Mouse (Mus musculus) spleen, adult 2 months (tissue): Measurements from ENCODE around the gene Grrp1. TPM values are rescaled to one million over a fixed set of nuclear protein-coding genes. Genes with fewer than 3 reads are reported as not detected.
A peak's percentile ranks its signal among the peaks of the same experiment; 100 is the strongest.

Experiments
- DNase-seq, 2 experiments: peaks; one replicate each; pipeline versions ENCODE4 v3.0.0 to v3.0.0-alpha.2; 2012 to 2021; ENCODE audit warnings: low spot score in 2 of 2, low read depth in 1 of 2
- H3K27ac ChIP-seq: fragments of 200-500 bp; 2 replicates; pipeline ENCODE4 v1.5.1; 2012; ENCODE audit warnings: low read length, inconsistent platforms; ENCODE audit not compliant: insufficient read depth
- H3K27me3 ChIP-seq: fragments of 200-500 bp; 2 replicates; pipeline ENCODE4 v1.6.1; 2012; ENCODE audit warnings: mild to moderate bottlenecking, moderate library complexity, low read length, inconsistent platforms; ENCODE audit not compliant: control insufficient read depth, insufficient read depth
- H3K36me3 ChIP-seq: fragments of 200-500 bp; 2 replicates; pipeline ENCODE4 v1.6.1; 2012; ENCODE audit warnings: mild to moderate bottlenecking, low read length, inconsistent platforms; ENCODE audit not compliant: control insufficient read depth, insufficient read depth
- H3K4me1 ChIP-seq: fragments of 200-500 bp; 2 replicates; pipeline ENCODE4 v1.6.1; 2011; ENCODE audit warnings: inconsistent platforms; ENCODE audit not compliant: control insufficient read depth, insufficient read depth, insufficient read length
- H3K4me3 ChIP-seq: fragments of 200-500 bp; 2 replicates; pipeline ENCODE4 v1.5.1; 2011; ENCODE audit warnings: mild to moderate bottlenecking, inconsistent platforms; ENCODE audit not compliant: insufficient read depth, insufficient read length; ENCODE audit errors: extremely low read depth
- CTCF ChIP-seq: fragments of 200-500 bp; IDR thresholded peaks from 2 replicates; pipeline ENCODE4 v1.5.1; 2011; ENCODE audit warnings: mild to moderate bottlenecking, inconsistent platforms; ENCODE audit not compliant: insufficient read depth, insufficient read length, insufficient replicate concordance; ENCODE audit errors: extremely low read depth
- POLR2A ChIP-seq: fragments of 200-500 bp; IDR thresholded peaks from 2 replicates; pipeline ENCODE4 v1.6.1; 2011; ENCODE audit warnings: low read depth, low read length, inconsistent platforms
- WGBS: fragments of 180-500 bp; shearing (Covaris S2); methylation state at CpG from one replicate; pipeline ENCODE4 v1.1.7; 2018; 5-methylcytosine and 5-hydroxymethylcytosine counted together
- polyA plus RNA-seq: library from polyadenylated mRNA; depleted of rRNA; stranded (reverse); fragments of >200 nt; gene quantifications from 2 replicates; pipeline ENCODE4 v1.2.3, GENCODE M21; 2012

Gene Grrp1
- polyA plus RNA-seq, 1 experiment = 6.9 TPM

GRCm38 (mm10) chr4:134268102-134268655 lies 14.3 kb upstream of the Grrp1 start:
- Histone ChIP-seq H3K27me3 (no peaks in the 10 kb centered on the region), H3K4me3 (no peak overlapping the region), H3K4me1 (peaks cover 4% of the 10 kb centered on the region; the same call in 1 of the 2 replicates), H3K36me3 (no peaks in the 10 kb centered on the region), H3K27ac (no peak overlapping the region)
- WGBS = 67% methylated on average over 19 of the region's 19 CpGs
- TF ChIP-seq POLR2A (no peak), CTCF (no peak)
- no peak for DNase-seq

GRCm38 (mm10) chr4:134265860-134266585 lies 12.1 kb upstream of the Grrp1 start:
- H3K27me3 ChIP-seq = no peaks in the 10 kb centered on the region
- TF ChIP-seq CTCF = no peak
- no peak for TF ChIP-seq POLR2A
- no peak overlapping the region for H3K4me3 ChIP-seq
- H3K36me3 ChIP-seq = no peaks in the 10 kb centered on the region
- no peak overlapping the region for H3K27ac ChIP-seq
- no peak for DNase-seq
- no peaks in the 10 kb centered on the region for H3K4me1 ChIP-seq
- WGBS = 84% methylated on average over 9 of the region's 9 CpGs

GRCm38 (mm10) chr4:134263191-134263590 lies 9.3 kb upstream of the Grrp1 start:
- WGBS = 46% methylated on average over 6 of the region's 6 CpGs
- no peaks in the 10 kb centered on the region for H3K36me3 ChIP-seq

GRCm38 (mm10) chr4:134258354-134258753 lies 4.4 kb upstream of the Grrp1 start:
- Histone ChIP-seq H3K27ac (no peak overlapping the region), H3K4me3 (no peak overlapping the region), H3K27me3 (peaks cover 2% of the 10 kb centered on the region; the same call in 1 of the 2 replicates), H3K36me3 (no peaks in the 10 kb centered on the region), H3K4me1 (no peaks in the 10 kb centered on the region)
- no peak for DNase-seq
- 16% methylated on average over 11 of the region's 11 CpGs for WGBS
- no peak for TF ChIP-seq CTCF
- no peak for TF ChIP-seq POLR2A

More at GRCm38 (mm10) chr4:134263191-134263590, 9.3 kb upstream of the Grrp1 start:
- no peaks in the 10 kb centered on the region for H3K4me1 ChIP-seq
- no peak for DNase-seq
- H3K27me3 ChIP-seq = no peaks in the 10 kb centered on the region
- H3K4me3 ChIP-seq = no peak overlapping the region
- no peak overlapping the region for H3K27ac ChIP-seq
- peak; percentile 55; the same call in 1 of the 2 replicates for TF ChIP-seq CTCF
- no peak for TF ChIP-seq POLR2A

GRCm38 (mm10) chr4:134257198-134258009 lies 3.5 kb upstream of the Grrp1 start:
- H3K4me3 ChIP-seq = no peak overlapping the region
- H3K36me3 ChIP-seq = no peaks in the 10 kb centered on the region
- peaks cover 7% of the 10 kb centered on the region; the same call in 1 of the 2 replicates for H3K27me3 ChIP-seq
- WGBS = 66% methylated on average over 11 of the region's 11 CpGs
- H3K4me1 ChIP-seq = no peaks in the 10 kb centered on the region
- no peak for DNase-seq
- no peak overlapping the region for H3K27ac ChIP-seq
- TF ChIP-seq POLR2A = no peak
- no peak for TF ChIP-seq CTCF

GRCm38 (mm10) chr4:134256407-134257197 lies 2.7 kb upstream of the Grrp1 start:
- Histone ChIP-seq H3K27me3 (peaks cover 13% of the 10 kb centered on the region), H3K27ac (no peak overlapping the region), H3K4me3 (no peak overlapping the region), H3K4me1 (no peaks in the 10 kb centered on the region; the same call in 1 of the 2 replicates), H3K36me3 (no peaks in the 10 kb centered on the region)
- 59% methylated on average over 17 of the region's 19 CpGs for WGBS
- DNase-seq = no peak
- TF ChIP-seq POLR2A (no peak), CTCF (no peak)
